Mouse (Mus musculus): ENCODE results near the gene Zfp644.

DNA sequence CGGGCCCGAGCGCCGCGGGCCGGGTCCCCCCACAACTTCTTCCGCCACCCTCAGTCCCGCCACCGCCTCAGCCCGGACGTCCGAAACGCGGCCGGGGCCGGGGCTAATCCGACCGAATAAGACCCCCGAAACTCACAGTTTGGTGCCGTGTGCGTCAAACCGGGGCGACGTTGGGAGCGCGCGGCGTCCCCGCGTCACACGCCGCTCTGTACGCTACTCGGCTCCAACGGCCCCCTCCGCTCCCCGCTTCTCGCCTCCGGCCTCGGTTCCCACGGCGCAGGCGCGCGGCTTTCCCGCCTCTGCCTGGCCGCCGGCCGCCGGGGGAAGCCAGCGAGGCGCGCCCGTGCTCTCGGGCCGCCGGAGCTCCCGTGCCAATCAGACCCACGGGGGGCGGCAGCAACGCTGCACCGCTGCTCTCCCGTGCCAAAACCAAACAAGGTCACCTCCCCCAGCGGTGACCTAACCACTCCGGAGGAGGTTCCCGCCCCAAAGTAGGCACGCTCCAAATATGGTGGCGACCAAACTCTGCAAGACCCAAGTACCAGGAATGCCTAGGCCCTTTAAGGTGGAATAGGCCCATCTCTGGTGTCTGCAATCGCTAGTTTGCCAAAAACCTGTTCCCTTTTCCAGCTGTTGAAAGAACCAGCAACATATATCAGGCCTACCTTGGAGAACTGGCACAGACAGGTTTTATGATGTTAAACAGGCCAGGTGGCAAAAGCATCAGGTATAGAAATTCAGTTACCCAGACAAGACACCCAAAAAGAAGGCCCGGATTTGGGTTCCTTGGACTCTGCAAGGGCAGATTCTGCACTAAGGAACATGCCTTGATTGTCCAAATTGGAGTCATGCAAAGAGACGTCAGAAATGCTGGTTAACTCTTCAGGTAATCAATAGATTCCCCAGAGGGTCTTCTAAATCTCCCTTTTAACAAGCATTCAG, at the start of gene Zfp644:
- TF ChIP-seq FLI1 (IDR thresholded peaks at IDR 0.05; ENCODE audit: low read length) (no peak), GATA1 (IDR thresholded peaks at IDR 0.05; ENCODE audit: borderline replicate concordance, low read length) (no peak)
